Mouse (Mus musculus): ENCODE measurements around the gene Prr12.

DNA sequence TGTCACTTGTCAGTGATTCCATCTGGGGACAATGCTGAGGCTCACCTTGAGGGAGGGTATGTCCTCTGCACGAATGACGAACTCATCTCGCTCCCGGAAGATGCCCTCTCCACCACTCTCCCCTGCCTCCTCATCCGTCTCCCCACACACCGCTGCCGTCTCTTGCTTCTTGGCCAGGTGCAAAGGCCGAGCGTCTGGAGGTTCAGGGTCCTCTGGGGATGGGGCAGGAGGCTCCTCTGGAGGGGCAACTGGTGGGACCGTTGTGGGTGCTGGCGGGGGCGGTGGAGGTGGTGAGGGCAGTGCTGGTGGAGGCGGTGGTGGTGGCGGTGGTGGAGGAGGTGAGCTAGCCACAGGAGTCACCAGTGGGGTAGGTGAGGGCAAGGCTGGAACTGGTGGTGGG, 9.4 kb downstream of the Prr12 start:
- TF ChIP-seq CTCF (IDR thresholded peaks at IDR 0.05; ENCODE audit: extremely low read depth, insufficient read length, insufficient replicate concordance, low read depth, low read length) (no peak), POLR2A (IDR thresholded peaks at IDR 0.05; ENCODE audit: low read depth, low read length) (no peak)
